Mouse (Mus musculus) activated CD4-positive, CD25-positive, alpha-beta regulatory T cell (primary cell): ENCODE results near the gene Olfr1350. TPM values are rescaled to one million over a fixed set of nuclear protein-coding genes. Genes with fewer than 3 reads are reported as not detected.

Experiments
- polyA plus RNA-seq, 2 experiments: library from polyadenylated mRNA; unstranded; fragments of 100-300 nt; shearing (Covaris generic); gene quantifications; one replicate each; pipeline ENCODE4 v1.2.1; 2017

The Olfr1350 gene
- not detected for polyA plus RNA-seq

DNA sequence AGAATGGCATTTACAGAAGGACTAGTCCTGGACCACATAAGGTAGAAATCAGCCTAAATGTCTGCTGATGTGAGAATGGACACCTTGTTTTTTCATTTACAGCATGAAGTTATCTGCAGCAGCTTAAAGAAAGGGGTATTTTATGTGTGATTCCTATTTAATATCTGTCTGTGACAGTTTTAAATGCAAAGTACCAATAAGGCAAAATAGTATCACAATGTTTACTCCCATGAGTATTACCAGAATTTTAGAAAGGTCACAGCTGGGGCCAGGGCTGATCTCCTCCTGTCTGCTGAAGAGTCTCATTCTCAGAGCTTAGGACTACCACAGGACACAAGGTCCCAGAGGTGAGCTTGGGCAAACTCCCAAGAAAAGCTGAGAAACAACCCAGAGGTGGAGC lies at the start of gene Olfr1350:
TSS of gene Olfr1350 (plus strand) at position 301 of the 400 bp plus-strand sequence.

GRCm38 (mm10) chr7:6522850-6523249 lies 41.8 kb upstream of the Olfr1350 start, which contains the start of gene Olfr1349:
Gene Olfr1349 (minus strand): TSS chr7:6522950.

Other genes starting within 250 kb of the Olfr1350 start
- 1 to 10 TPM in 1 of 2 experiments, not detected in 1; 1.1 TPM for gene Zfp583, start 233.6 kb upstream of the Olfr1350 start, polyA plus RNA-seq
- gene Gm3854, start 221.1 kb upstream of the Olfr1350 start, polyA plus RNA-seq: under 1 TPM; 0.18 to 0.80 TPM
- gene Zfp78, start 201.6 kb upstream of the Olfr1350 start, polyA plus RNA-seq: 1 to 10 TPM; 1.3 to 3.0 TPM
- 1 to 10 TPM; 7.2 to 9.4 TPM for gene Zfp28, start 181.5 kb upstream of the Olfr1350 start, polyA plus RNA-seq
- gene Smim17, start 166.1 kb upstream of the Olfr1350 start, polyA plus RNA-seq: not detected
- gene Gm20715, start 154.6 kb upstream of the Olfr1350 start, polyA plus RNA-seq: not detected
- gene Olfr1344, start 126.2 kb upstream of the Olfr1350 start, polyA plus RNA-seq: under 1 TPM in 1 of 2 experiments, not detected in 1; 0.11 TPM
- under 1 TPM in 1 of 2 experiments, not detected in 1; 0.21 TPM for gene Olfr1336, start 108.7 kb upstream of the Olfr1350 start, polyA plus RNA-seq
- gene Olfr1346, start 97.7 kb upstream of the Olfr1350 start, polyA plus RNA-seq: under 1 TPM in 1 of 2 experiments, not detected in 1; 0.09 TPM
- gene Olfr5, start 77.9 kb upstream of the Olfr1350 start, polyA plus RNA-seq: not detected
- not detected for gene Olfr1347, start 65.1 kb upstream of the Olfr1350 start, polyA plus RNA-seq
- gene Olfr1348, start 56.1 kb upstream of the Olfr1350 start, polyA plus RNA-seq: not detected
- not detected for gene Olfr1349, start 41.9 kb upstream of the Olfr1350 start, polyA plus RNA-seq
- not detected for gene Zim1, start 131.6 kb downstream of the Olfr1350 start, polyA plus RNA-seq
- gene Peg3, start 165.6 kb downstream of the Olfr1350 start, polyA plus RNA-seq: not detected
- under 1 TPM; 0.14 to 0.41 TPM for gene Usp29, start 165.7 kb downstream of the Olfr1350 start, polyA plus RNA-seq